Mouse (Mus musculus) common myeloid progenitor, adult 5-6 weeks (primary cell): ENCODE measurements around the gene Mis18a. TPM values are rescaled to one million over a fixed set of nuclear protein-coding genes. Genes with fewer than 3 reads are reported as not detected.
A peak's percentile ranks its signal among the peaks of the same experiment; 100 is the strongest.

Experiments used
- ATAC-seq: replicated peaks from 2 replicates; pipeline ENCODE4 v1.8.0; 2016; ENCODE audit warnings: low read depth, mild to moderate bottlenecking, moderate TSS enrichment, inconsistent platforms; ENCODE audit not compliant: poor library complexity, severe bottlenecking
- total RNA-seq: library from RNA; stranded (forward); fragments of 200-1000, 187-1606 nt; gene quantifications from 2 replicates; pipeline ENCODE4 v1.2.3, GENCODE M21; 2017

Gene Mis18a
- total RNA-seq = 40.6 and 54.6 TPM in 2 replicates

DNA sequence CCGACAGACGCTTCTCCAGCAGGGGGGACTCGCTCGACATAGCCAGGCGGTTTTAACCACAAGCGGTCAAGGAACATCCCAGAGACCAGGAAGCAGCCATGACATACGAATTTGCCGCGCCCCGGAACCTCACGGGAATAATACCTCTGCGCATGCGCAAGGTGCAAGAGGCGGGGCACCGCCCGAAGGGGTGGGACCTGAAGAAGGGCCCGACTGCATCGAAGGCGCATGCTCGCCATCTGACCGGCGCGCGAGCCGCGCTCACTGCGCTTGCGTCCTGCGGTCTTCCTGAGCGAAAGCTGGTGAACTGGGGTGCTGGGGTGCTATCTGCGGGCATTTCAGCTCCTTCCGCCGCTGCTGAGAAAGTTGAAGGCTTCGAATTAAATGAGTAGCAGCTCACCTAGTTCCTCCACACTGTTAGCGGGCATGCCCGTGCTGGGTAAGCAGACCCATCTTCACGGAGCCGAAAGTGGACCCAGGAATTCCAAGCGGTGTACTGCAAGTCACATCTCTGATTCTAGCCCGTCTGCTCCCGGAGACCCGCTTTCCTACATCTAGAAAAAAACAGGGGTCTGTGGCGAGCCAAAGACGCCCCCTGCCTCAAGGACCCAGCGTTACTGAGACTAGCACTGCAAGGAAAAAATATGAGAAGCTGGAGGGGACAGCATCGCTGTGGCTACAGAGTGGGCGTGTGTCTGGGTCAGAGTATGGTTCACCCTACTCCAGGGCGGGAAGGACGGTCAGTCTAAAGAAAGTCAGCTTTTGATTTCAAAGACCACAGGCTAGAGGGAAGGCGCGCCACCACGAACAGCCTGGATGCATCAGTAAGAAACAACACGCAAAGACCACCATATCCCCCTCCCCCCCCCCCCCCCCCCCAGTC, at the start of gene Mis18a:
TSS of gene Mis18a (minus strand) at position 172 of the 883 bp plus-strand sequence.
- peak; percentile 94 for ATAC-seq

DNA sequence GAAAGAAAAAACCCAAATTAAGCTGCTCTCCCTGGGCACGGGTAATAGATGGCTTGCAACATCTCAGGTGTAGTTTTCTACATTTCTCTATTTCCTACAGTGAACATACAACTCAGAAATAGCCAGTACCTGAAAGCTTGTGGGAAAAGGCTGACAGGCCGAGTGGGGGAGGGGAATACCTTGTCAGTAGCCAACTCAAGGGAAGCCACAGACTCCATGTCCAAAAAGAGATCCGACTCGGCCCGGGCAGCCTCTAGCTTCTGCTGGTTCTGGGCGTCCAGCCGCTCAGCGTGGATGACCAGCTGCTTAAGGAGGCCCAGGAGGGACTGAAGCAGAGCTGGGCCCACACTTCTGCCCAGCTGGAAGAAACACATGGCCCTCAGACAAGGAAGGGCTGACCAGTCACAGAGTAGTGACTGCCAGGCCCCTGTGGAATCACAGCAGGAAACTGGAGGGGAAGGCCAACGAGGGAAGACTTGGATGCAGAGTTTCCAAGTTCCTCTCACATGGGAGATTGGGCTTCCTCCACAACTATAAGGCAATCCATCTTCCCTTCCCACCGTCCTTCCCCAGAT, 48.8 kb upstream of the Mis18a start:
- ATAC-seq = no peak

GRCm38 (mm10) chr16:90774646-90775045, 47.4 kb upstream of the Mis18a start:
- ATAC-seq = no peak

DNA sequence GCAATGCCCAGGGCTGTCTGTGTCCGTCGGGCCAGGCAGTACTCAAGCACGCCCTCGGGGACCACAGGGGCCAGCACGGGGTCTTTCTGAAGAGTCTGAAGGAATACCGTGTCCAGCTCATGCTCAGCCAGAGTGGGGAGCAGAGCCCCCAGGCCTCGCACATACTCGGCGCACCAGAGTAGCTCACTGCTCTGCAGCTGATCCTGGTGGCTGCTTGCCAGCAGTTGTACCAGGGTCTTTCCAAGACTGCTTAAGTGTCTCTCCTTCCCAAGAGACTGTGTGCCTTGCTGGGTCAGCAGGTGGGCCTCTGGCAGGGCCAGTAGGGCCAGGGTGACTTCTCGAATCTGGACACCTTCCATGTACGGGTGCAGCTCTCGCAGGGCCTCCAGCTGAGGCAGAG, 47.0 kb upstream of the Mis18a start:
- no peak for ATAC-seq

- no peak for ATAC-seq
Measured at GRCm38 (mm10) chr16:90766919-90767454, 39.8 kb upstream of the Mis18a start.

DNA sequence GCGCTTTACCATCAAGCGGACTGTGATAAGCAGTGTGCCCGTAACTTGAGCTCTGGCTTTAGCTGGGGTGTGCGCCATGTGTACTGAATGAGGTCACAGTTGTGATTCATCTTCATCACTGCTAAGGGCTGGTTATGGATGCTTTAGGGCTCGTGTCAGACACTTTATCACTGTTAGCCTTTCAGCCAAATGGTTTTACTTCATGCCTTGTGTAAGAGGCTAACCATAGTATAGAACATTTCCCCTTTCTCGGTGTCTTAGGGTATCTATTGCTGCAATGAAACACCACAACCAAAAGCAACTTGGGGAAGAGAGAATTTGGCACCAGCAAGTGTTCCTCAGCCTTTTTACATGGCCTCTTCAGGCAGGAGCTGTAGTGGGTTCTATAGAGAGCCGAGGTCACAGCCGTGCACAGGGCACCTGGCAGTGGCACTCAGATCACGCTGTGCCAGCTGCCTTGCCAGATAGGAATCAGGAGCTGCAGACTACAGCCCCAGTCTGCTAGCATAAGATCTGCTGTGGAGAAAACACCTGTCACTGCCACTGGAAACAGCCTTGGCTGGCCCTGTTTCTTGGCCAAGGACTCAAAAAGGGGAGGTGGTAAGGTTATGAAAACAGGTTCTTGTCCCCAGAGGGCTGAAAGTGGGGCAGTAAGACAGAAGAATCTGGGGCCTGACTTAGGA, 38.1 kb upstream of the Mis18a start:
- peak; percentile 35; the same call in 1 of the 2 replicates for ATAC-seq

DNA sequence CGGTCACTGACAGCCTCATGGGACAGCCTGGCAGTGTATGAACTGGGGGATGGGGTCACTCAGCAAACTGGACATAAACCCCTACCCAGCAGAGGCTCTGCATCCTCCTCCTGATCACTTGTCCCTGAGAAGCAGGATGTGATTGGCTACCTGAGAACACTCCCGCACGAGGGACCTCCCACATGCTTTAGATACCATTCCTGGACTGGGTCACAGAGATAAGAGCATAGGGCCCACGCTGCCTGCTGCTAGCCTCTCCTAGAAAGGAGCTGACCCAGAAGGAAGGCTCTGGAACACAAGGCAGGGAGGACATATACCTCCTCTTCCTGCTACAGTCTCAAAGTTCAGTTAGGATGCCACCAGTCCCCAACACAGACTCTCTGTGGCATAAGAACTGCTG, 33.3 kb upstream of the Mis18a start:
- no peak for ATAC-seq

- no peak for ATAC-seq
Measured at GRCm38 (mm10) chr16:90759335-90759734, 32.1 kb upstream of the Mis18a start.

DNA sequence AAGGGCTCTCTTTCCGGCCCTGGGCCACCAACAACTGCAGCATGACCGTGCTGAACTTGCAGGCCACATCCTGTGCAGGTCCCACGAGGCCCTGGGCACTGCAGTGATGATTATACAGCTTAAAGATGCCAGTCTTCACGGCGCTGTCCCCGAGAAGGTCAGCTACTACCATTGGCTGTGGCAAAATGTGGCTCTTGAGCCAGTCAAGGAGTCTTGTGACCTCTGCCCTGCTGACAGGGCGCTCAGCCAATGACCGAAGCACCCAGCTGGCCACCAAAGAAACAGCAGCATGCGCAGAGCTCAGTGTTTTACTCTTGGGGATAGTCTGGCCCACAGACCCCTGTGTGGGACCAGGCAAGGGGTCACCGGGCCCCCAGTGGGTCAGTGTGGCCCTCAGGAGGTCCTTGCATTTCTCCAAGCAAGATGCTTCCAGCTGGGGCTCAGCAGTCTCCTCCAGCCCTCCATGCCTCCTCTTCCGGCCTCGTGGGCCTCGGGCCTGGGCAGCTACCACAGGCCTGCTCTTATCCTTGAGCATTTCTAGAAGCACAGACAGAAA, 26.3 kb upstream of the Mis18a start:
- ATAC-seq = no peak

GRCm38 (mm10) chr16:90748169-90748568, 21.0 kb upstream of the Mis18a start:
- no peak for ATAC-seq

DNA sequence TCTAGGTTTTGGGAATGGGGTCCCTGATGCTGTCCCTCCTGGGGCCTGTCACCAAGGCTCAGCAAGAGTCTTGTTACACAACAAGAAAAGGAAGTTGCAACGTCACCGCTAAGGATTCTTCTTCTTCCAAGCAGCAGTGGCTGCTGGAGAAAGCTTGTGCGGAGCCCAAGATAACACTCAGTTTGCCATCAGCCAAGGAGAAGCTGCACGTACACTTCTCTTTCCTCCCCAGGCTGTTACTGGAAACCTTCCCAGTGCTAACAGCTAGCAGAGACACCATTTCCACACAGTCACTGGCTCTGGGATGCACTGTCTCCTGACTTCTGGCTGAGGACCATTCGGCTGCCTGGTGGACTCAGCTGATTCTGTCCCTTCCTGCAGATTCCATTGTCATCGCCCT, 19.9 kb upstream of the Mis18a start:
- no peak for ATAC-seq

DNA sequence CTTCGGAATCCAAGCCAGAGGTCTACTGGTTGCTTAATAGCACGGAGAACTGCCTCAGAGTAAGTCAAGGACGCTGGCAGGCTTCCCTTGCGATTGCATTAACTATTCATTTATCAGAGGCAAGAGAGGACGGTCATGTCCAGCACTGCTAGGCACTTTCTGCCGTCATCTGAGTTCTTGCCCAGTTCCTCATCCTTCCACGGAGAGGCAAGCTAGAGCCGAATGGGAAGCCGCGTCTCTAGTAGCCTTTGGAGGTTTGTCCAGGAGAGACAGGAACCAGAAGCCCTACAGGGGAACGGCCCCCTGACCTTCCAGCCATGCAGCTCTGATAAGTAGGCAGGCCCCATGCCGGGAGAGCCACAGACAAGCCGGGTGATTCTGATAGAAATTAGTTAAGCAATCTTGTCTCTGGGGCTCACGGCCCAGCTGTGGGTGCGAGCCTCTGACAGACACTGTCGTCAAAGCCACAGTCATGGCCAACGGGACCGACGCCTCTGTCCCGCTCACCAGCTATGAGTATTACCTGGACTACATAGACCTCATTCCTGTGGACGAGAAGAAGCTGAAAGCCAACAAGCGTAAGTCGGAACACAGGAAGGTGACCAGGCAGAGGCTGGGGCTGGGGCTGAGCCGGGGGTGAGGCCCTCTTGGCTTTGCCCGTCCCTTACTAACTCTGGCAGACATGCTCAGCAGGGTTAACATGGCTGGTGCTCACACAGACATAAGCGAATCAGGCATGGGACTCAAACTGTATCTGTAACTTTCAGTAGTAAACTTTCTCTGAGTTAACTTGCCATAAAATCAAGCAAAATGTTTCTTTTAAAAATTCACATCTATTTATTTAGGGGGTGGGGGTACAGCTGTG, 11.1 kb upstream of the Mis18a start, which contains the start of gene Mrap:
TSS of gene Mrap (plus strand) at position 116 of the 865 bp plus-strand sequence.
- ATAC-seq = no peak

DNA sequence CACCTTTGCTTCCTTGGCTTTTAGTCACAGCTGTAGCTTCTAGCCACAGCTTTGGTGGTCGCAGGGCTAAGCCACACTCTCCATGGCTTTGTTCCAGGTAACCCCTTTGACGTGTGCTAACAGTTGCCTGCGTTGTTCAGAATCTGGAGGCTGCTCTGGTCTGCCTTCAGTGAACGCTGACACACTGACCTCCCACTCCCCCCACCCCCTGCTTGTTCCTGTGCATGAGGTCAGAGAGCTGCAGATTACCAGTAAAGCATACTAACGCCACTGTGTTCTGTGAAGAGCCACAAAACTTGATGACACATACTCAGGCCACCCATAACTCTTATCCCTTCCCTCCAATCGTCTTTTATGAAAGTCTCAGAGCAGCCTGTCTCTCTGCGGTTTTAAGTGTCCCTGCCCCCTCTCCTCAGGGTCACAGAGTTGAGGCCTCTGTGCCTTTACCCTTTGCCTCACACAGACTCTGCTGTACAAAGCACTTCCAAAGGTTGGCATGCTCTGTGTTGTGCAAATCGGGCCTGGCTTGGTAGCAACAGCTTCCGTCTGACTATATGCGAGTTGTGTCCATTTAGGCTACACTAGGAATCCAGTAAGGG, 9.6 kb upstream of the Mis18a start:
- ATAC-seq = 0 out of 2 replicates have a peak, but pooled peaks have one; percentile 22

DNA sequence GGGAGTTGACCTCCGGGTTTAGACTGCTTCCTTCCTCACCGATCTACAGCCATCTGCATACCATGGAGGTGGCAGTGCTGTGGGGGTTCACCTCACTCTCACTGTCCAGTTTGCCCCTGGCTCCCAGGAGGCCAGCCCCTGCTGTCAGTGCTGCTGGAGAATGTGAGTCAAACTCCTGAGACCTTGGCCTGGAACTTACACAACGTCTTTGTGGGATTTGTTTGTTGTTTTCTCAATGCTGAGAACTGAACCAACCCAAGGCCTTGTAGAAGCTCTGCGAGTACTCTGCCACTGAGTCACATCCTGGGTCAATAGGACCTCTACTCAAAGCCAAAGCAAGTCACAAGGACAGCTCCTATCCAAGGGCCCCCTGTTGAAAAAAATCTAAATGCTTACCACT, 8.4 kb upstream of the Mis18a start:
- 0 out of 2 replicates have a peak, but pooled peaks have one; percentile 8 for ATAC-seq

- ATAC-seq = peak; percentile 52
Measured at GRCm38 (mm10) chr16:90726600-90727227, 490 bp downstream of the Mis18a start.

DNA sequence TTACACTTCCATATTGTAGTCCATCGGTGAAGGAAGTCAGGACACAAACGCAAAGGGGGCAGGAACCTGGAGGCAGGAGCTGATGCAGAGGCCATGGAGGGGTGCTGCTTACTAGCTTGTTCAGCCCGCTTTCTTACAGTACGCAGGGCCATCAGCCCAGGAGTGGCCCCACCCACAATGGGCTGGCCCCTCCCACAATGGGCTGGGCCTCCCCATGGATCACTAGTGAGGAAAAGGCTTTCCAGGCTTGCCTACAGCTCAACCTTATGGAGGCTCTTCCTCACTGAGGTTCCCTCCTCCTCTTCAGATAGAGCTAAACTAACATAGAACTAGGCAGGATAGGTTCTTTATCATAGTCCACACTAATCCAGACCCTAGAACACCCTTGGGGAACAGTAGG, 3.2 kb downstream of the Mis18a start:
- ATAC-seq = no peak

GRCm38 (mm10) chr16:90710313-90710712, 16.9 kb downstream of the Mis18a start:
- ATAC-seq = no peak

DNA sequence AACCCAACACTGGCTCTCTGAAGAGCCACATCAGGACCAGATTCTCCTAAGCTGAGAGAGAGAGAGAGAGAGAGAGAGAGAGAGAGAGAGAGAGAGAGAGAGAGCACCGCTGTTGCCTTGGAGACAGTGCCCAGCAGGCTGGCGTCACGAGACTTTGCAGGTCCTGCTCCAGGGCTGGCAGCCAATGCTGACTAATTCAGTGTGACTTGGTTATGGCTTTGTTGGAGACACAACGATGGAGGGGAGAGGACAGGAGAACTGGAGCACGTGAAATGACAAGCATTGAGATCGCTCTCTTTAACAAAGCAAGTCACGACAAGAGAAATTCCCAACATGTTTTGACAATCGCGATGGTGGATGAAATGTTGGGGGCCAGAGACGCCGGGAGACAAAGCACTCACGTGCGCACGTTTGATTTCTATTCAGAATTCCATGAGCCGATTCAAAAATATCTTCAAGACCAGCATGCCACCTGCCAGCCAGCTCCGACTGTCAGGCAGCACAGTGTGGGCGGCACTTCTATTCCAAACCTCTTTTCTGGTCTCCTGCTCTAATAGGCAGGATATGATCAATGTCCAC, 17.4 kb downstream of the Mis18a start:
- no peak for ATAC-seq
